Mouse (Mus musculus) liver (tissue): Measurements from ENCODE around the gene Rps8.
"Not testable (repeated sequence)": the region's sequence is repeated elsewhere in the genome, so short reads cannot be mapped to it uniquely, and the experiment has no call there.

Experiments
- DNase-seq: peaks from one replicate; pipeline ENCODE4 v3.0.0-alpha.2; 2020; ENCODE audit warnings: mixed read lengths

Gene Rps8

DNA sequence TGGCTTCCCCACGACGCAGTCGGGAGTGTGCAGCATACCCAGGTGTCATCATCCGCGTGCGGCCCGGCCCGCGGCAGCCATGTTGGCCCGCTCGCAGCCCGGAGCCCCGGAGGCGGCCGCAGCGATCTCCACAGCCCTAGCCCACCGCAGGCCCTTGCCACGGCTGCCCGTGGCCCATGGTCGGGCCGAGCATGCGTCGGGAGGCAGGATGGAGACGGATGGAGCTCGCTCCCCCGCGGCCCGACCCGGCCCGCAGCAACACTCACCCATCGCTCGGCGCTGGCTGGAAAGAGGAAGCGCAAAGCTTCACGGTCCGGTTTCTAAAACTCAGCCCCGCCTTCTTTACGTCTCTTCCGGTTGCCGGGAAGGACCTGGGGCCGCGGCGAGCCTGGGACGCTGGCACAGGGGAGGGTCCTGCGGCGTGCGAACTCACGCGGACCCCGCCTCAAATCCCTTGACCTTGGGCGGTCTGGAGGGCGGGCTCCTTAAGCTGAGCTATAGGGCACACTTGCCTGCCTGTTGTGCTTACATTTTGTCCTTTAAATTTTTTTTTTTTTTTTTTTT, at the start of gene Rps8:
TSS of gene Rps8 (minus strand) at position 452 of the 564 bp plus-strand sequence.
- DNase-seq = peak; percentile 89

- no peak for DNase-seq
Observed at GRCm38 (mm10) chr4:117202992-117203354, 46.9 kb upstream of the Rps8 start.

DNA sequence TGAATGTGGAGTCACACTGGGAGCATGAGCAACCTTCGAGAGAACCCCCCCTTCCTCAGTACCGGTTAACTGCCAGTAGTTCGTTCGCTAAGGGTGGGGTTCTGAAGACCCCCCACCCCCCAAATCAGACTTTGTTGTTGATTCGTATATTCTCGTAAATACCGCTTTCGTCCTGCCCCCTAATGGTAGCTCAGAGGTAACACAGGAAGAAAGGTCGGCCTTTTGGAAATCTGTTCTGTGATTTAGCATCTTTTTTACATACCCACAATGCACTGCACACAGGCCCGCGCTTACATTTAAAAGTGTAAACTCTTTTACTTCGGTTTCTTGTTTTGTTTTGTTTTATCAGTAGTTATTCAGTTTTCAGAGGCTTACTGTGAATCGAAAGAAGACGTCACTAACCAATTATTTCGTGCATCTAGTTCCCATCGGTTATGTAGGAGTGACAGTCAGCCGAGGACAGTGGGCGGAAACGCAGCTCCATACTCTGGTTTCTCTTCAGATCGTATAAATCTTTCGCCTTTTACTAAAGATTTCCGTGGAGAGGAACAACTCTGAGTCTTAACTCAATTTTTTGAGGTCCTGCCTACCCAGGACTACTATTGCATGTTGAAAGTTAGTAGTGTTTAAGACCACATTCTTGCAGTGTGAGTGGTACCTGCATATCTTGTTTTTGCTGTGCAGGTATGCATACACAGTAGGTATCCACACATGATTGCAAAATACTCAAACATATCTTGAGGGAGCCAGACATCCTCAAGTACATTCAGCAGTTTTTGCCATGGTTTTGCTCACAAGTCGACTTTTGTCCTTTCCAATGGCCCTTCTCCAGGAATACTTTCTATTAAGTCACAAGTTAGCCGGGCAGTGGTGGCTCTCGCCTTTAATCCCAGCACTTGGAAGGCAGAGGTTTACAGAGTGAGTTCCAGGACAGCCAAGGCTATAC, 46.3 kb upstream of the Rps8 start:
- DNase-seq = peak; percentile 37

GRCm38 (mm10) chr4:117191804-117192203, 35.8 kb upstream of the Rps8 start:
- no peak for DNase-seq

- no peak for DNase-seq
Observed at GRCm38 (mm10) chr4:117190660-117191059, 34.6 kb upstream of the Rps8 start.

- peak; percentile 54 for DNase-seq
Observed at GRCm38 (mm10) chr4:117189856-117190543, 34.0 kb upstream of the Rps8 start.

- peak; percentile 91 for DNase-seq
Observed at GRCm38 (mm10) chr4:117189382-117189855, 33.4 kb upstream of the Rps8 start.

DNA sequence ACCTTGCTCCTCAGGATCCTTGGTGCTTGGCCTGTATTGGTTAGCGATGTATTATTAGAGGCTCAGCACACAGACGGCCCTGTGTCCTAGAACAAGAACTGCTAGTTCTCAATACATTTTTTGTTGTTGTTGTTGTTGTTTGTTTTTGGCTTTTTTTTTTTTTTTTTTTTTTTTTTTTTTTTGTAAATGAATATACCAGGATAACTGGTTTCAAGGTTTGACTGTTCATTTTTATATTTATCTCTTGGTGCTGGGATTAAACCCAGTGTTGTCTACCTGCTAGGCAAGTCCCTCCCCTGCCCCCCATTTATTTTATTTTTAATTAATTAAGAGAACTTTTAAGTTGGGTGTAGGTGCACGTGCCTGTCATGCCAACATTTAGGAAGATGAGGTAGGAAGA, 32.9 kb upstream of the Rps8 start:
- no peak for DNase-seq

- DNase-seq = not testable (repeated sequence)
Observed at GRCm38 (mm10) chr4:117182759-117183096, 26.7 kb upstream of the Rps8 start.

DNA sequence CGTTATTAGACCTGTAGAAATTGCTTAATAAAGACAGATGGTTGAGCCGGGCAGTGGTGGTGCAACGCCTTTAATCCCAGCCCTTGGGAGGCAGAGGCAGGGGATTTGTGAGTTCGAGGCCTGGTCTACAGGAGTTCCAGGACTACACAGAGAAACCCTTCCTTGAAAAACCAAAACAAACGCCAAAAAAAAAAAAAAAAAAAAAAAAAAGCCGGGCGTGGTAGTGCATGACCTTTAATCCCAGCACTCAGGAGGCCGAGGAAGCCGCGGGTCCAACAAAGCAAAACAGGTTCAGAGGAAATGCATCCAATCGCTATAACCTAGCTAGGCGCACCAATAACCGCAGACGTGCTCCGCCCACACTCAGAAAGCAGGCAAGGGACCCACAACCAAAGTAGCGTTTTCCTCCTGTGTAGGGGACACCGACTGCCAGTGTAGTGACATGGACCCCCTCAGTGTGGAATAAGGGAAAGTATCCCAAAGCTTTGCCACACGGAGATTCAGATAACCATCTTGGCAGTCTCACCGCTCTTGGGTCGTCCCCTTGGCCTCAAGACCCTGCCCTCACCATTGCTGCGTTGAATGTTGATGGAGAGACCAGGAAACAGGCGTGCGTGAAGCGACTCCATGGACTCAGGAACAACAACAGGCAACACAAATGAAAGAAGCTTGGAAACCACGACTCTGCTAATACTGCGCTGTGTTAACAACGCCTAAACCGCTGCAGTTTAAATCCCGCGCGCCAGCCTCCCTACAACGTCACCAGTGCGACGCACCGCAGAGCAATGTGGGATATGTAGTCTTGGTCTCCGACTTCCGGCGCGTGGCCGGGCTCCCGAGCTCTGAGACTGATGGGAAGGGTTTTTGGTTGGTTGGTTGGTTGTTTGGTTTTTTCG, 26.1 kb upstream of the Rps8 start, which contains the start of gene Kif2c:
TSS of gene Kif2c (minus strand) at position 777 of the 896 bp plus-strand sequence.
- peak; percentile 91 for DNase-seq

DNA sequence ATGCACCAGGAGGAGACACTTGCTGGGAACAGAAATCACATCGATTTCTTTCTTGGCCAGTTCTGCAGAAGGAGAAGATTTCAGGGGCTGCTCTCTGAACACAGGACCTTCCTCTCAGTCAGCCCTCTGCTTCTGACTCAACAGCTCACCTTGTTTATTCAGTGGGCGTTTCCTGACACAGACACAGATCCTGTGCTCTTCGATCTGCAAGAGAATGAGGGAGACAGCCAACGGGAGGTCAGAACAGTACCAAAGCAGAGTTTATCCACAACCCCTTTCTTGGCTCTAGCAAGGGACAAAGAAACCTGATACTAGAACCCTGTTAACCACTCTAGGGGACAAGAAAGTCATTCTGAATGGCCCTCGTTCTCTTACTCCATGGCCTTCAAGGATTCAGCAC, 13.9 kb upstream of the Rps8 start:
- DNase-seq = no peak

GRCm38 (mm10) chr4:117161183-117161582, 5.1 kb upstream of the Rps8 start:
- DNase-seq = no peak

- DNase-seq = no peak
Observed at GRCm38 (mm10) chr4:117159666-117160065, 3.6 kb upstream of the Rps8 start.

DNA sequence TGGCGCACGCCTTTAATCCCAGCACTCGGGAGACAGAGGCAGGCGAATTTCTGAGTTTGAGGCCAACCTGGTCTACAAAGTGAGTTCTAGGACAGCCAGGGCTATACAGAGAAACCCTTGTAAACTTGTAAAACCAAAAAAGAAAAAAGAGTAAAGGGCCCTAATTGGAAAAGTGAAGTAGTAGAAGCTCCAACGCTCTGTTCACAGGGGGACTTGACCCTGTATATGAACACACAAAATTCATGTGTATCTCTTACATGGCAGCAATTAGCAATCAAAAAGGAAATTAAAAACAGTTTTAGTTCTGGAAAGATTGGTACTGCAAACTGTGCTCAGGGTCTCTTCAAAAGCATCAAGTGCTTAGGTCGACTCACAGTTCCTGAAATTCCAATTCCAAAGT, 329 bp upstream of the Rps8 start:
- DNase-seq = no peak

DNA sequence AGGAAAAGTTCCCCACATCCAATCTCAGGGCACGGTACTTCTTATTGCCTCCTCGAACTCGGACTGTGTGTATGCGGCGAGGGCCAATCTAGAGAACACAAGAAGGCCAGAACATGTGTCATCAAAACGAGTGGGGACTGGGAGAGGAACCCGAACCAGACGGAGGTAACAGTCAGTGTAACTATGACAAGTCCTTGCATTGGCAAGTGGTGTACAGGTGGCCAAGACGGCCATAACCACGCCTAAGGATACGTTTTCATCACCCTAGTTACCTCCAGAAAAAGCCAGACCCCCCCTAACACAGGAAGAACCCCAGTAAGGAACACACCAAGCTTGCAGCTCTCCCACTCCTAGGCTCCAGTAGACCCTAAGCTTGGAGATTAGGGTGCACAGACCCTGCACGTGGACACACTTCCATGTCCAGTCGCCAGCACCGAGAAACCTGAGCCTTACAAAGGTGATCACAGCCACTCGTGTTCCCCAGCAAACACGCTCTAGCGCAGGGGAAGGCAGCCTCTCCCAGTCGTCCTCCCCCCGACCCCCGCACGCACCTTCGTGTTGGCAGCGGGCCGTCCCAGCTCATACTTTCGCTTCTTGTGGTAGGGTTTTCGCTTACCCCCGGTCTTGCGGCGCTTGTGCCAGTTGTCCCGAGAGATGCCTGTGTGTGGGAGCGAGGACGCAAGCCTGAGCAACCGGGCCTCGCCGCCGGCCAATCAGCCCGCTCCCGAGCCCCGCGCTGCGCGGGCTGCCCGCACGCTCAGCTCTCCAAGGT, 837 bp downstream of the Rps8 start:
- DNase-seq = no peak

GRCm38 (mm10) chr4:117152714-117153113, 3.3 kb downstream of the Rps8 start:
- DNase-seq = peak; percentile 41

DNA sequence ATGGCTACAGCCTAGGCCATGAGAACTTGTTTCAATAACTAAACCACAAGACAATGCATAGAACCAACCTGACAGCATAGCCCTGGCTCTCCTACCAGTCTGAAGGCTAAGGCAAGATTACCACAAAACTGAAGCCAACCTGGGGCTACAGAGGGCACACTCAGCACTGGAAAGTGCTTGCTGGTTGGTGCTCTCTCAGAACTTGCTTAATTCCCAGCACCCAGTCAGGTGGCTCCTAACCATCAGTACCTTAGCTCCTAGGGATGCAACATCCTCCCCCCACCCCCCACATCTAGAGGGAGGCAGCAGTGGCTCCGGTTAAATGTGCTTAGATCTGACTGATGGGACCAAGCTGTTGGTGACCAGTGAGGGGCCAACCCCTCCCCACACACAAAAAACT, 4.6 kb downstream of the Rps8 start:
- no peak for DNase-seq

DNA sequence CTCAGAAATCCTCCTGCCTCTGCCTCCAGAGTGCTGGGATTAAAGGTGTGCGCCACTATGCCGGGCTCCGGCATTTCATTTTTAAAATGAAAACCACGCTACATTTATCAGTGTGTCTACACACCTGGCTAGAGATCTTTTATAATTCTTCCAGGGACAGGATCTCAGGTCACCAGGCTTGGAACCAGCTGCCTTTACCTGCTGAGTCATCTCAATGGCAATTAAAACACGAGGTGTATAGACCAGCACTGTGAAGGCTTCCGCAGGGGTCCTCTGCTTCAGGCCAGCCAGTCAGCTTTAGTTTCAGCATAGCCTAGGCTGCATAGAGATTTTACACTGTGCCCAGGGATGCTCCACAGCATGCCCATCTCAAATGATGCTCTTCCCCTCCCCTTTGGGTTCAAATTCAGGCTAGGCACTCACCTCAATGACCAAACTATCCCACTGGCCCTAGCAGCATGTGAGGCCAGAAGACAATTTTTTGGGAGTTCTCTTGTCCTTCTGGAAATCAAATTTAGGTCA, 5.8 kb downstream of the Rps8 start:
- no peak for DNase-seq

- DNase-seq = no peak
Observed at GRCm38 (mm10) chr4:117149291-117150211, 6.5 kb downstream of the Rps8 start.

DNA sequence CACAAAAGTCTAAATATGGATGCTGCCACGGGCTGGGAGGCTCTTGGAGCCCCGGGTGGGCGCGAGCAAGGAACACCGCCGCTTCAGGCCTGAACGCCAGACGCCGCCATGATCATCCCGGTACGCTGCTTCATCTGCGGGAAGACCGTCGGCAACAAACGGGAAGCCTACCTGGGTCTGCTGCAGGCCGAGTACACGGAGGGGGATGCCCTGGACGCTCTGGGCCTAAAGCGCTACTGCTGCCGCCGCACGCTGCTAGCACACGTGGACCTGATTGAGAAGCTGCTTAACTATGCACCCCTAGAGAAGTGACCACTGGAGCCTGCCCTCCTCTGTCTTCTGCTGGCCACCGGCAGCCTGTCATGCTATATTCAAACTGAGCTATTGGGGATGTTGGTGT, 7.2 kb downstream of the Rps8 start:
- no peak for DNase-seq
